18 mouse cellular contexts compared by ENCODE assay signal in the genomic region with DNA sequence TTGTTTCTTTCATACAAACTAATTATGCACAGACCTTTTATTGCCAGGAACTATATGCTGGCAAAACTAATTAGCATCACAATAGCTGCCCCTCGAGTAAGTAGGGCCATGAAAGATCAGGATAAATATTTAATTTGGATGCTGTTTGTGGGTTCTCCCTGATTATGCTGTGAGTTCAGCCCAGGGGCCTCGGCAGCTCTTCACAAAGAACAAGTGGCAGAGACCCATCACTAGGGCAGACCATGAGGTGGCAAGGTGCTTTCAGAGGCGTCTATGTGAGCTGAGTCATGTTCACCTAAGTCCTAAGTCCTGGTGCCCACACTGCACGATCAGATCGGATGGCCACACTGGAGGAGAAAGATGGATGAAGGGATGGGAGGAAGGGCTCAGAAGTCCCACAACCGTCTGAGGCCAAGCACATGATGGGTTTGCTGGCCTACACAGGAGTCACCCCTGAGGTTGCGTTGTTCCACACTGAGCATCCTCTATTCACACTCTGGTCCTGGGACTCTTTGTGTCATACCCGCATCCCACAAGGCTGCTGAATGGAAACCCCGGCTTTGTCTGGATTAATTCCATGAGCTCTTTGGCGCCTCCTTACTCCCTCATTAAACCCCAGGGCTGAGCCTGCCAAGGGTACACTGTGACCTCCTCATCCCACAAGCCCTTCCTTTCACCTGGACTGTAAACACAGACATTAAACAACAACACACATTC.
DNase-seq lines count a peak whose midpoint lies in the region; ATAC-seq and TF ChIP-seq lines count a peak whose summit lies in the region.
"Had no signal": no experiment of that assay in that cellular context is flagged by ENCODE, and none has a peak within 500 bp of the region (broad histone marks: within the 10 kb centered on the region; RNA-seq: fewer than 3 reads in every experiment).

No protein-coding gene starts in this region.

- no peaks in the 10 kb centered on the region for H3K9me3 ChIP-seq in forebrain, embryonic 10.5 days
- no peaks in the 10 kb centered on the region for H3K9me3 ChIP-seq in forebrain, embryonic 16.5 days (ENCODE audit: control insufficient read depth, low read length)
- no peaks in the 10 kb centered on the region for H3K9me3 ChIP-seq in CH12.LX (replicated peaks; ENCODE audit: low read length)
- H3K9me3 ChIP-seq in forebrain, embryonic 15.5 days: no peaks in the 10 kb centered on the region
- no peaks in the 10 kb centered on the region for H3K9me3 ChIP-seq in midbrain, embryonic 11.5 days (ENCODE audit: control insufficient read depth, low read length)
- H3K9me3 ChIP-seq: heart, embryonic 12.5 days had no signal

- peak overlapping the region; percentile 75 for H3K27ac ChIP-seq in forebrain, embryonic 10.5 days
- no peak overlapping the region for H3K27ac ChIP-seq in forebrain, embryonic 16.5 days (ENCODE audit: low read length)
- peak overlapping the region; percentile 80 for H3K27ac ChIP-seq in CH12.LX (ENCODE audit: insufficient read depth, low read depth)
- no peak overlapping the region for H3K27ac ChIP-seq in forebrain, embryonic 15.5 days (replicated peaks)
- no peak overlapping the region; the same call in 1 of the 2 replicates for H3K27ac ChIP-seq in midbrain, embryonic 11.5 days (ENCODE audit: low read depth, low read length)
- H3K27ac ChIP-seq: liver, embryonic 14.5 days had no signal

- no peak for ATAC-seq in forebrain, embryonic 16.5 days
- ATAC-seq in forebrain, embryonic 15.5 days (replicated peaks): peak; percentile 46; the same call in 1 of the 2 replicates
- ATAC-seq in midbrain, embryonic 11.5 days (ENCODE audit: low FRiP score): peak; percentile 57
- ATAC-seq: CD4-positive, CD25-positive, alpha-beta regulatory T cell, adult 4 months; intestine, postnatal 0 days had no signal

- no peak overlapping the region for H3K4me2 ChIP-seq in forebrain, embryonic 16.5 days (ENCODE audit: low read length)
- H3K4me2 ChIP-seq in CH12.LX (ENCODE audit: insufficient read depth, low read depth, poor library complexity, severe bottlenecking): no peak overlapping the region
- no peak overlapping the region for H3K4me2 ChIP-seq in forebrain, embryonic 15.5 days (replicated peaks)
- H3K4me2 ChIP-seq in midbrain, embryonic 11.5 days: no peak overlapping the region
- H3K4me2 ChIP-seq: heart, embryonic 12.5 days had no signal

- DNase-seq in forebrain, embryonic 10.5 days (ENCODE audit: extremely low spot score, low spot score): peak; percentile 46
- no peak for DNase-seq in CH12.LX (ENCODE audit: extremely low read depth)
- DNase-seq in midbrain, embryonic 11.5 days (ENCODE audit: low spot score, missing footprints): peak; percentile 89
- DNase-seq in ovary, postnatal 14 days (ENCODE audit: low spot score): no peak
- DNase-seq in layer of hippocampus, adult 9-11 months: no peak
- DNase-seq in kidney, postnatal 14 days: no peak
- DNase-seq: adrenal gland, adult 8-10 months; cerebellum, adult 11-12 months; cerebellum, postnatal 36 days; heart, postnatal 4 days; spleen, adult 18-20 months had no signal

- 47% methylated on average over 10 of the region's 10 CpGs for WGBS in forebrain, embryonic 10.5 days
- WGBS in forebrain, embryonic 16.5 days: 17% methylated on average over 10 of the region's 10 CpGs
- WGBS in forebrain, embryonic 15.5 days: 18% methylated on average over 10 of the region's 10 CpGs
- 34% methylated on average over 10 of the region's 10 CpGs for WGBS in midbrain, embryonic 11.5 days

- no peak for TF ChIP-seq CTCF in CH12.LX (conservative IDR thresholded peaks at IDR 0.05 in 1 of 2, IDR thresholded peaks at IDR 0.05 in 1 of 2; ENCODE audit: low read depth in 2 of 2, low read length in 2 of 2)

- no peak overlapping the region for H3K4me3 ChIP-seq in forebrain, embryonic 10.5 days
- H3K4me3 ChIP-seq in forebrain, embryonic 16.5 days (replicated peaks; ENCODE audit: low read length): no peak overlapping the region
- peak overlapping the region in 1 of 3 experiments; percentile 11 for H3K4me3 ChIP-seq in CH12.LX (replicated peaks in 1 of 3; ENCODE audit: low read depth in 2 of 3, low read length in 2 of 3, poor library complexity in 1 of 3)
- H3K4me3 ChIP-seq in forebrain, embryonic 15.5 days: no peak overlapping the region
- no peak overlapping the region for H3K4me3 ChIP-seq in midbrain, embryonic 11.5 days (ENCODE audit: low read depth, low read length)
- H3K4me3 ChIP-seq: erythroblast, embryonic 14.5 days; heart, embryonic 12.5 days had no signal

- no peaks in the 10 kb centered on the region for H3K79me2 ChIP-seq in CH12.LX (replicated peaks; ENCODE audit: control insufficient read depth, extremely low read depth, insufficient read depth, poor library complexity, severe bottlenecking)

- no peak for TF ChIP-seq EP300 in CH12.LX (IDR thresholded peaks at IDR 0.05; ENCODE audit: low read length)

- H3K9ac ChIP-seq in forebrain, embryonic 16.5 days (replicated peaks; ENCODE audit: low read depth, low read length): no peak overlapping the region
- H3K9ac ChIP-seq in CH12.LX (ENCODE audit: insufficient read depth, low read depth): no peak overlapping the region; the same call in 1 of the 2 replicates
- H3K9ac ChIP-seq in forebrain, embryonic 15.5 days (replicated peaks): no peak overlapping the region
- H3K9ac ChIP-seq in midbrain, embryonic 11.5 days (ENCODE audit: low read length): no peak overlapping the region
- H3K9ac ChIP-seq: heart, embryonic 12.5 days; liver, embryonic 14.5 days had no signal

- no peaks in the 10 kb centered on the region for H3K36me3 ChIP-seq in forebrain, embryonic 10.5 days (replicated peaks)
- no peaks in the 10 kb centered on the region for H3K36me3 ChIP-seq in forebrain, embryonic 16.5 days (ENCODE audit: control insufficient read depth, insufficient read depth)
- H3K36me3 ChIP-seq in CH12.LX (replicated peaks in 1 of 2; ENCODE audit: control insufficient read depth in 1 of 2, insufficient read depth in 1 of 2, low read length in 1 of 2): peaks cover 0 to 6% of the 10 kb centered on the region in 2 experiments
- no peaks in the 10 kb centered on the region for H3K36me3 ChIP-seq in forebrain, embryonic 15.5 days
- no peaks in the 10 kb centered on the region for H3K36me3 ChIP-seq in midbrain, embryonic 11.5 days (ENCODE audit: control insufficient read depth, insufficient read depth, low read length)
- H3K36me3 ChIP-seq: heart, embryonic 12.5 days had no signal

- peaks cover 19% of the 10 kb centered on the region for H3K27me3 ChIP-seq in forebrain, embryonic 10.5 days (ENCODE audit: poor library complexity, severe bottlenecking)
- H3K27me3 ChIP-seq in forebrain, embryonic 16.5 days (replicated peaks; ENCODE audit: control insufficient read depth, insufficient read depth, low read length): no peaks in the 10 kb centered on the region
- no peaks in the 10 kb centered on the region for H3K27me3 ChIP-seq in CH12.LX (replicated peaks)
- no peaks in the 10 kb centered on the region for H3K27me3 ChIP-seq in forebrain, embryonic 15.5 days
- no peaks in the 10 kb centered on the region for H3K27me3 ChIP-seq in midbrain, embryonic 11.5 days (ENCODE audit: control insufficient read depth, insufficient read depth, low read length)
- H3K27me3 ChIP-seq: heart, embryonic 12.5 days had no signal

- peaks cover 32% of the 10 kb centered on the region for H3K4me1 ChIP-seq in forebrain, embryonic 10.5 days
- peaks cover 21% of the 10 kb centered on the region for H3K4me1 ChIP-seq in forebrain, embryonic 16.5 days (replicated peaks; ENCODE audit: control insufficient read depth, insufficient read depth, low read length)
- peaks cover 51 to 77% of the 10 kb centered on the region in 2 experiments for H3K4me1 ChIP-seq in CH12.LX (ENCODE audit: control insufficient read depth in 1 of 2, insufficient read depth in 2 of 2)
- peaks cover 22% of the 10 kb centered on the region for H3K4me1 ChIP-seq in forebrain, embryonic 15.5 days
- peaks cover 10% of the 10 kb centered on the region for H3K4me1 ChIP-seq in midbrain, embryonic 11.5 days (ENCODE audit: control insufficient read depth, insufficient read depth, low read length)

- dilution Hi-C loops in CH12.LX (cut with MboI; ENCODE audit: extremely low pct_ligation_motif_present, extremely low pct_unique_long_range_greater_than_20kb, low sequenced_read_pairs): no loop called here

- no peak for TF ChIP-seq POLR2A in CH12.LX (IDR thresholded peaks at IDR 0.05; ENCODE audit: low read depth, low read length)

- in situ Hi-C loops in CH12.LX (cut with MboI; ENCODE audit: low pct_ligation_motif_present, low pct_unique_long_range_greater_than_20kb, low sequenced_read_pairs): loop anchor here (10.0 kb wide), 1 partner anchor 203 kb away; no protein-coding TSS in a partner anchor

- TF ChIP-seq RAD21 in CH12.LX (IDR thresholded peaks at IDR 0.05; ENCODE audit: low read depth, low read length): no peak

TF ChIP-seq in CH12.LX, 34 proteins besides CTCF, POLR2A, EP300 and RAD21:
- no peak for TF ChIP-seq MEF2A (IDR thresholded peaks at IDR 0.05; ENCODE audit: borderline replicate concordance, low read depth, low read length)
- TF ChIP-seq MAFK (IDR thresholded peaks at IDR 0.05; ENCODE audit: insufficient replicate concordance, low read length): no peak
- TF ChIP-seq UBTF (IDR thresholded peaks at IDR 0.05; ENCODE audit: low read depth, low read length): no peak
- TF ChIP-seq PAX5 (IDR thresholded peaks at IDR 0.05; ENCODE audit: low read length): no peak

Comparison
In these comparisons a context has a peak if more than half of its experiments do, and no peak if none do; other contexts are left out.
1. H3K27ac ChIP-seq: peak in forebrain, embryonic 10.5 days (single experiment) and CH12.LX (single experiment); none in forebrain, embryonic 16.5 days (single experiment), forebrain, embryonic 15.5 days (single experiment) and midbrain, embryonic 11.5 days (single experiment).
2. DNase-seq: peak in forebrain, embryonic 10.5 days (single experiment) and midbrain, embryonic 11.5 days (single experiment); none in CH12.LX (single experiment), ovary, postnatal 14 days (single experiment), layer of hippocampus, adult 9-11 months (single experiment) and kidney, postnatal 14 days (single experiment).